In the genomic region with DNA sequence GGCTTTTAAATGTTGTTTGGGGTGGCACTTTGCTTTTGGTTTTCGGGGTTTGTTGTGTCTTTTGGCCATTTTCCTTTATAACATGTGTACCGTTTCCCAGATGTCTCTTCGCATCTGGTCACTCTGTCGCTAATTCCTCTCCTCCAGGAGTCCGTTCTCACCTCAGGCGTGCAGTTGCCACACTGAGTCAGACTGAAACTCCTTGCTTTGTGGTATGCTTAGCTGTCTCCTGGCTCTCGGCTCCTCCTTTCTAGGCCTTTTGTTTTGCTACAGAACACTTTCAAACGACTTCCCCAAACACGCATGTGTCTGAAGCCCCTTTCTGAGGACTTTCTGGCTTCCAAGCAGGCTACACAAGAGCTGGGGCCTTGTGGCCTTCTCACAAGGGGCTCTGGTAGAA, we compare ENCODE assay signal across 28 mouse cellular contexts. TPM values are rescaled to one million over a fixed set of nuclear protein-coding genes. Genes with fewer than 3 reads are reported as not detected.
DNase-seq lines count a peak whose midpoint lies in the region; ATAC-seq and TF ChIP-seq lines count a peak whose summit lies in the region.
"Had no signal": no experiment of that assay in that cellular context is flagged by ENCODE, and none has a peak within 500 bp of the region (broad histone marks: within the 10 kb centered on the region; RNA-seq: fewer than 3 reads in every experiment).

No protein-coding gene starts in this region.

- peak; percentile 90 for TF ChIP-seq EP300 in CH12.LX (IDR thresholded peaks at IDR 0.05; ENCODE audit: low read length)

- WGBS in embryonic facial prominence, embryonic 13.5 days = 88% methylated on average over 9 of the region's 9 CpGs
- WGBS in embryonic facial prominence, embryonic 10.5 days = 84% methylated on average over 9 of the region's 9 CpGs
- 84% methylated on average over 9 of the region's 9 CpGs for whole genome bisulfite sequencing in cerebellum, adult 2 months

- no peak overlapping the region for H3K4me3 ChIP-seq in embryonic facial prominence, embryonic 13.5 days
- no peak overlapping the region for H3K4me3 ChIP-seq in embryonic facial prominence, embryonic 10.5 days
- peak overlapping the region; percentile 56 to 71 (median 57) for H3K4me3 ChIP-seq in CH12.LX (replicated peaks in 1 of 3; ENCODE audit: low read depth in 2 of 3, low read length in 2 of 3, poor library complexity in 1 of 3)
- H3K4me3 ChIP-seq in cerebellum, adult 2 months (replicated peaks; ENCODE audit: insufficient read depth, low read depth, low read length) = no peak overlapping the region
- H3K4me3 ChIP-seq: embryonic facial prominence, embryonic 12.5 days; forebrain, embryonic 10.5 days; forebrain, embryonic 13.5 days; gastrocnemius, adult 2 months; heart, embryonic 12.5 days; heart, embryonic 15.5 days; hindbrain, embryonic 10.5 days; hindbrain, embryonic 13.5 days had no signal

- H3K9me3 ChIP-seq in embryonic facial prominence, embryonic 13.5 days = no peaks in the 10 kb centered on the region; the same call in 1 of the 2 replicates
- no peaks in the 10 kb centered on the region for H3K9me3 ChIP-seq in embryonic facial prominence, embryonic 10.5 days
- no peaks in the 10 kb centered on the region for H3K9me3 ChIP-seq in CH12.LX (replicated peaks; ENCODE audit: low read length)
- H3K9me3 ChIP-seq: embryonic facial prominence, embryonic 12.5 days; forebrain, embryonic 10.5 days; forebrain, embryonic 13.5 days; heart, embryonic 15.5 days; hindbrain, embryonic 10.5 days; hindbrain, embryonic 13.5 days had no signal

- no peak for TF ChIP-seq CTCF in CH12.LX (conservative IDR thresholded peaks at IDR 0.05 in 1 of 2, IDR thresholded peaks at IDR 0.05 in 1 of 2; ENCODE audit: low read depth in 2 of 2, low read length in 2 of 2)
- no peak for TF ChIP-seq CTCF in cerebellum, adult 2 months (IDR thresholded peaks at IDR 0.05; ENCODE audit: borderline replicate concordance, insufficient read depth, low read depth, low read length)

- no peak for DNase-seq in embryonic facial prominence, embryonic 10.5 days (ENCODE audit: low spot score)
- peak; percentile 89 for DNase-seq in CH12.LX (ENCODE audit: extremely low read depth)
- no peak for DNase-seq in cerebellum, adult 2 months
- DNase-seq in spleen, postnatal 36 days (ENCODE audit: low spot score in 2 of 2) = no peak
- DNase-seq: adrenal gland, adult 8-10 months; adrenal gland, postnatal 25 days; B cell, adult 2 months; cerebellum, adult 11-12 months; cerebellum, adult 9-10 months; cerebellum, postnatal 14 days; forebrain, postnatal 0 days; gastrocnemius, adult 2 months; gastrocnemius, postnatal 25 days; heart, adult 18-20 months; heart, postnatal 10 days; heart, postnatal 36 days; kidney, adult 2 months had no signal

- H3K36me3 ChIP-seq in embryonic facial prominence, embryonic 13.5 days = no peaks in the 10 kb centered on the region
- no peaks in the 10 kb centered on the region for H3K36me3 ChIP-seq in embryonic facial prominence, embryonic 10.5 days (replicated peaks)
- H3K36me3 ChIP-seq in CH12.LX (replicated peaks in 1 of 2; ENCODE audit: control insufficient read depth in 1 of 2, insufficient read depth in 1 of 2, low read length in 1 of 2) = peaks cover 0 to 30% of the 10 kb centered on the region in 2 experiments
- H3K36me3 ChIP-seq: embryonic facial prominence, embryonic 12.5 days; forebrain, embryonic 10.5 days; heart, embryonic 12.5 days; heart, embryonic 15.5 days; hindbrain, embryonic 10.5 days; hindbrain, embryonic 13.5 days had no signal

- H3K27ac ChIP-seq in embryonic facial prominence, embryonic 13.5 days = peak overlapping the region; percentile 2; the same call in 1 of the 2 replicates
- H3K27ac ChIP-seq in embryonic facial prominence, embryonic 10.5 days (replicated peaks) = no peak overlapping the region
- H3K27ac ChIP-seq in CH12.LX (ENCODE audit: insufficient read depth, low read depth) = peak overlapping the region; percentile 87
- H3K27ac ChIP-seq in cerebellum, adult 2 months (ENCODE audit: insufficient read depth, low read length) = no peak overlapping the region
- H3K27ac ChIP-seq: embryonic facial prominence, embryonic 12.5 days; forebrain, embryonic 10.5 days; forebrain, embryonic 13.5 days; gastrocnemius, adult 2 months; heart, embryonic 15.5 days; hindbrain, embryonic 10.5 days; hindbrain, embryonic 13.5 days had no signal

- in situ Hi-C loops in CH12.LX (cut with MboI; ENCODE audit: low pct_ligation_motif_present, low pct_unique_long_range_greater_than_20kb, low sequenced_read_pairs) = loop anchor here (10.0 to 25.0 kb wide), 2 partner anchors 90 to 242 kb away; a partner anchor contains a TSS

- no peaks in the 10 kb centered on the region for H3K27me3 ChIP-seq in embryonic facial prominence, embryonic 13.5 days
- H3K27me3 ChIP-seq in embryonic facial prominence, embryonic 10.5 days (replicated peaks; ENCODE audit: low read depth, poor library complexity, severe bottlenecking) = no peaks in the 10 kb centered on the region
- no peaks in the 10 kb centered on the region for H3K27me3 ChIP-seq in CH12.LX (replicated peaks)
- H3K27me3 ChIP-seq in cerebellum, adult 2 months (ENCODE audit: control insufficient read depth, insufficient read depth, low read length) = no peaks in the 10 kb centered on the region
- H3K27me3 ChIP-seq: embryonic facial prominence, embryonic 12.5 days; forebrain, embryonic 13.5 days; heart, embryonic 12.5 days; heart, embryonic 15.5 days; hindbrain, embryonic 13.5 days had no signal

- ATAC-seq in embryonic facial prominence, embryonic 13.5 days (ENCODE audit: insufficient number of reproducible peaks, insufficient read depth, low FRiP score, low TSS enrichment, low read depth) = no peak
- peak; percentile 74 for ATAC-seq in inflammation-experienced regulatory T-cells, adult 6 months
- ATAC-seq: forebrain, embryonic 13.5 days; forebrain, postnatal 0 days; hindbrain, embryonic 16.5 days; intestine, postnatal 0 days had no signal

- no peak; the same call in none of the 2 replicates for TF ChIP-seq RAD21 in CH12.LX (IDR thresholded peaks at IDR 0.05; ENCODE audit: low read depth, low read length)

- no peaks in the 10 kb centered on the region for H3K79me2 ChIP-seq in CH12.LX (replicated peaks; ENCODE audit: control insufficient read depth, extremely low read depth, insufficient read depth, poor library complexity, severe bottlenecking)

- dilution Hi-C loops in CH12.LX (cut with MboI; ENCODE audit: extremely low pct_ligation_motif_present, extremely low pct_unique_long_range_greater_than_20kb, low sequenced_read_pairs) = no loop called here

- 0 out of 2 replicates have a peak, but pooled peaks have one; percentile 10 for TF ChIP-seq POLR2A in CH12.LX (IDR thresholded peaks at IDR 0.05; ENCODE audit: low read depth, low read length)
- no peak for TF ChIP-seq POLR2A in cerebellum, adult 2 months (IDR thresholded peaks at IDR 0.05; ENCODE audit: borderline replicate concordance, insufficient read depth, low read length)

- H3K9ac ChIP-seq in embryonic facial prominence, embryonic 13.5 days = no peak overlapping the region
- H3K9ac ChIP-seq in CH12.LX (ENCODE audit: insufficient read depth, low read depth) = peak overlapping the region; percentile 77
- H3K9ac ChIP-seq: embryonic facial prominence, embryonic 12.5 days; forebrain, embryonic 13.5 days; forebrain, postnatal 0 days; heart, embryonic 12.5 days; heart, embryonic 15.5 days; hindbrain, embryonic 13.5 days had no signal

- H3K4me2 ChIP-seq in embryonic facial prominence, embryonic 13.5 days = no peak overlapping the region
- peak overlapping the region; percentile 99 for H3K4me2 ChIP-seq in CH12.LX (ENCODE audit: insufficient read depth, low read depth, poor library complexity, severe bottlenecking)
- H3K4me2 ChIP-seq: embryonic facial prominence, embryonic 12.5 days; forebrain, embryonic 13.5 days; heart, embryonic 12.5 days; heart, embryonic 15.5 days; hindbrain, embryonic 13.5 days had no signal

- H3K4me1 ChIP-seq in embryonic facial prominence, embryonic 13.5 days = peaks cover 23% of the 10 kb centered on the region
- H3K4me1 ChIP-seq in embryonic facial prominence, embryonic 10.5 days = 0 out of 2 replicates have a peak, but pooled peaks cover 3% of the 10 kb centered on the region
- peaks cover 5 to 33% of the 10 kb centered on the region in 2 experiments; a peak in 3 of 4 replicates for H3K4me1 ChIP-seq in CH12.LX (ENCODE audit: control insufficient read depth in 1 of 2, insufficient read depth in 2 of 2)
- H3K4me1 ChIP-seq in cerebellum, adult 2 months (ENCODE audit: control insufficient read depth, insufficient read depth, low read length) = no peaks in the 10 kb centered on the region
- H3K4me1 ChIP-seq: forebrain, embryonic 13.5 days; heart, embryonic 12.5 days; heart, embryonic 15.5 days had no signal

TF ChIP-seq in CH12.LX, 34 proteins besides CTCF, POLR2A, EP300 and RAD21 (continues in another document):
- TF ChIP-seq CHD2 (IDR thresholded peaks at IDR 0.05; ENCODE audit: low read length) = peak; percentile 60; the same call in 1 of the 2 replicates
- no peak for TF ChIP-seq E2F4 (IDR thresholded peaks at IDR 0.05; ENCODE audit: insufficient replicate concordance, low read depth, low read length)
- peak; percentile 96 for TF ChIP-seq JUND (conservative IDR thresholded peaks at IDR 0.05; ENCODE audit: low read depth, low read length)
- no peak for TF ChIP-seq KAT2A (IDR thresholded peaks at IDR 0.05; ENCODE audit: insufficient replicate concordance, low read length)
- TF ChIP-seq ZC3H11A (IDR thresholded peaks at IDR 0.05; ENCODE audit: low read depth, low read length) = no peak
- no peak for TF ChIP-seq GABPA (IDR thresholded peaks at IDR 0.05; ENCODE audit: insufficient replicate concordance, low read depth, low read length)
- peak; percentile 83 for TF ChIP-seq TCF12 (IDR thresholded peaks at IDR 0.05; ENCODE audit: low read depth, low read length)
- peak; percentile 86 for TF ChIP-seq MAX (IDR thresholded peaks at IDR 0.05; ENCODE audit: low read length)
- TF ChIP-seq POLR2AphosphoS2 (IDR thresholded peaks at IDR 0.05; ENCODE audit: low read depth, low read length) = no peak
- TF ChIP-seq MXI1 (IDR thresholded peaks at IDR 0.05; ENCODE audit: low read depth, low read length) = peak; percentile 98
- TF ChIP-seq MAFK (IDR thresholded peaks at IDR 0.05; ENCODE audit: insufficient replicate concordance, low read length) = no peak
- peak; percentile 40; the same call in 1 of the 2 replicates for TF ChIP-seq CHD1 (IDR thresholded peaks at IDR 0.05; ENCODE audit: low read depth, low read length)
- TF ChIP-seq HCFC1 (IDR thresholded peaks at IDR 0.05; ENCODE audit: low read depth, low read length) = no peak
- no peak for TF ChIP-seq SMC3 (IDR thresholded peaks at IDR 0.05; ENCODE audit: low read depth, low read length)

RNA-seq across cellular contexts. Expression of a gene that starts 18.1 kb away (rescaled TPM):
- 8.6 and 9.5 TPM in 2 replicates for polyA plus RNA-seq in embryonic facial prominence, embryonic 13.5 days (2015; fragmentation: Nextera tagmentation; extraction: Ambion mirVana)
- 2.8 and 4.3 TPM in 2 replicates for polyA plus RNA-seq in embryonic facial prominence, embryonic 10.5 days (2016; fragmentation: Nextera tagmentation; extraction: Ambion mirVana)
- total RNA-seq in CH12.LX (2012; rRNA removed) (3.2 and 4.4 TPM in 2 replicates), CH12.LX (2014; rRNA removed) (3.0 and 4.4 TPM in 2 replicates)
- polyA plus RNA-seq in CH12.LX (2012; ENCODE audit: insufficient read length, low read depth) = 4.0 and 5.7 TPM in 2 replicates
- 10 to 100 TPM; 22.1 to 24.3 (median 24.1) TPM for polyA plus RNA-seq in inflammation-experienced regulatory T-cells, adult 6 months (2017; shearing (Covaris generic))
- polyA plus RNA-seq in cerebellum, adult 2 months (2012; rRNA removed) = 19.4 and 20.0 TPM in 2 replicates

Comparison
In these comparisons a context has a peak if more than half of its experiments do, and no peak if none do; other contexts are left out.
1. H3K27ac ChIP-seq: peak in embryonic facial prominence, embryonic 13.5 days (single experiment) and CH12.LX (single experiment); none in embryonic facial prominence, embryonic 10.5 days (single experiment) and cerebellum, adult 2 months (single experiment).
2. H3K4me3 ChIP-seq: peak in CH12.LX (3 of 3); none in embryonic facial prominence, embryonic 13.5 days (single experiment), embryonic facial prominence, embryonic 10.5 days (single experiment) and cerebellum, adult 2 months (single experiment).